Mouse (Mus musculus): Measurements from ENCODE around the gene Atpaf2. TPM values are rescaled to one million over a fixed set of nuclear protein-coding genes. Genes with fewer than 3 reads are reported as not detected.

The Atpaf2 gene
- polyA plus RNA-seq, 1 experiment from 2014 or later = 41.7 TPM

DNA sequence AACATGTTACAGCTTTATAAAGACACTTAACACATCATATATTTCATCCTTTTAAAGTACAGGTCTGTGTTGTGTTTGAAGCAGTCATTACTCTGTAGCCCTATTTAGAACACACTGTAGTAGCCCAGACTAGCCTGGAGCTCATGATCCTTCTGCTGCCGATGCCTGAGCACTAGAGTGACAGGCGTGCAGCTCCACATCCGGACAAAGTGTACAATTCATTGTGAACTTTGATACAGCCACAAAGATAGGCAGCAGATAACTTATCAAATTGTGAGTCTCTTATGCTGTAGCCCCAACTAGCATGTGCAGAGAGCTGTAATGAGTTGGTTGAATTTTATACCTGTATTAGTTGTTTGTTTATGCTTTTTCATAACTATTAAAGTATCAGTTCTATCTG, 9.4 kb upstream of the Atpaf2 start:
- no peak overlapping the region for H3K4me2 ChIP-seq
- WGBS = 96% methylated on average over 3 of the region's 3 CpGs
- H3K27ac ChIP-seq = no peak overlapping the region
- ATAC-seq (ENCODE audit: low FRiP score) = no peak
- peaks cover 18% of the 10 kb centered on the region for H3K36me3 ChIP-seq (replicated peaks)
- H3K9me3 ChIP-seq = no peaks in the 10 kb centered on the region
- H3K4me1 ChIP-seq = no peaks in the 10 kb centered on the region
- no peak overlapping the region for H3K4me3 ChIP-seq (replicated peaks)
- no peaks in the 10 kb centered on the region for H3K27me3 ChIP-seq
- no peak overlapping the region for H3K9ac ChIP-seq

DNA sequence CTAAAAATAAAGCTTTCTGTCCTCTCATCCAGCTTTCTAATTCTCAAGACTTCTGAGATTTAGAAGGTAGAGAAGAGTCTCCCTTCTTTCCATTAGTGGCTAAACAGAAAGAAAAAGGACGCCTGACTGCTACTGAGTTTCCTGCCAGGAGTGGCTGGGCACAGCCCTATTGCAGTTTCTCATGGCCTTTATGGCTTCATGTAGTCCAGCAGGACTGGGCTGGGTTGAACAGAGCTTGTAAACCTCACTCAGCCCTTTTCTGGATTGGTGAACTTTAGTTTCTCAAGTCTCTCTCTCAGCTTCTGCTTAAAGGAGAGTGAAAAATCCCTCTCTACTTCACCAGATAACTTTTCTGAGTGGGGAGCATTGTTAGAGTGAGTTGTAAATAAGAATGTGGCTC, 8.2 kb upstream of the Atpaf2 start:
- Histone ChIP-seq H3K9me3 (no peaks in the 10 kb centered on the region), H3K27me3 (no peaks in the 10 kb centered on the region), H3K9ac (no peak overlapping the region), H3K27ac (no peak overlapping the region), H3K36me3 (replicated peaks) (peaks cover 13% of the 10 kb centered on the region), H3K4me3 (replicated peaks) (no peak overlapping the region), H3K4me1 (no peaks in the 10 kb centered on the region), H3K4me2 (no peak overlapping the region)
- WGBS = 90% methylated on average over 1 of the region's 1 CpGs
- ATAC-seq (ENCODE audit: low FRiP score) = no peak

DNA sequence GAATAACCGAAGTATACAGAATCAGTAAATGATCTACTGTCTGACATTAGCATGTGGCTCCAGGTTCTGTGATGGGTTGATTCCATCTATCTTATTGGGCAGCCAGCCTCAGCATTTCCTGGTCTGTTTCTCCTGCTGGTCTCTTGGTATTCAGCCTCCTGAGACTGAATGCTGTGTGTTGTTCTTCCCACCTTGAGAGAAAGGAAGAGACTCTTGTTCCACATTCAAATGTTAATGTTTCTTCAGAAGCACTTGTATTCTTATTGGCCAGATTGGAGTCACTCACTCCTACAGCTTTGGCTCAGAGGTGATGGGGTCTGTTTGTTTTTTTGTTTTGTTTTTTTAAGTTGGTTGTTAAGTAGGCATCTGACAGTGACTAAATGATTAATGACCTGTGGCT, 4.7 kb upstream of the Atpaf2 start:
- no peak for ATAC-seq (ENCODE audit: low FRiP score)
- peaks cover 7% of the 10 kb centered on the region; the same call in 1 of the 2 replicates for H3K36me3 ChIP-seq (replicated peaks)
- H3K4me3 ChIP-seq (replicated peaks) = no peak overlapping the region
- no peak overlapping the region for H3K4me2 ChIP-seq
- H3K9me3 ChIP-seq = no peaks in the 10 kb centered on the region
- no peaks in the 10 kb centered on the region for H3K27me3 ChIP-seq
- H3K9ac ChIP-seq = no peak overlapping the region
- H3K27ac ChIP-seq = no peak overlapping the region
- H3K4me1 ChIP-seq = peaks cover 14% of the 10 kb centered on the region
- WGBS = 61% methylated on average over 1 of the region's 1 CpGs

DNA sequence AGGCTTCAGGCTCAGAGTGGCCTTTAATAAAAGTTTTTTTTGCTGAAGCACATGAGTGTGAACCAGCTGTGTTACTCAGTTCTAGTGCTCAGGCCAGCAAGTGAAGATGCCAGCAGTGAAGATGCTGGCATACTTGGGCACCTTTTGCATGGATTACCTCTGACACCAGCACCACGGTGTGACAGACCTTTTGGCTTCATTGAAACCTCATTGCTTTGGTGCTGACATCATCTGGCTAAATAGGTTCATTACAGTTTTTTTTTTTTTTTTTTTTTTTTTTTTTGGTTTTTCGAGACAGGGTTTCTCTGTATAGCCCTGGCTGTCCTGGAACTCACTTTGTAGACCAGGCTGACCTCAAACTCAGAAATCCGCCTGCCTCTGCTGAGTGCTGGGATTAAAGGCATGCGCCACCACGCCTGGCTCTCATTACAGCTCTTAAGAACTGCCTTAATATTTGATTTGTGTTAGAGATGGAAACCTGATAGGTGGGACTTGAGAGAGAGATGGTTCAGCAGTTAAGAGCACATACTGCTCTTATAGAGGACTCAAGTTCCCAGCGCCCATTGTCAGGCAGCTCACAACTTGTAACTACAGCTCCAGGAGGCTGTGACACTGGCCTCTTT, 3.9 kb upstream of the Atpaf2 start:
- Histone ChIP-seq H3K9ac (no peak overlapping the region), H3K4me2 (no peak overlapping the region), H3K4me3 (replicated peaks) (no peak overlapping the region), H3K4me1 (peaks cover 15% of the 10 kb centered on the region), H3K27me3 (no peaks in the 10 kb centered on the region), H3K9me3 (no peaks in the 10 kb centered on the region), H3K27ac (no peak overlapping the region), H3K36me3 (replicated peaks) (peaks cover 7% of the 10 kb centered on the region; the same call in 1 of the 2 replicates)
- ATAC-seq (ENCODE audit: low FRiP score) = no peak
- WGBS = 70% methylated on average over 6 of the region's 6 CpGs

DNA sequence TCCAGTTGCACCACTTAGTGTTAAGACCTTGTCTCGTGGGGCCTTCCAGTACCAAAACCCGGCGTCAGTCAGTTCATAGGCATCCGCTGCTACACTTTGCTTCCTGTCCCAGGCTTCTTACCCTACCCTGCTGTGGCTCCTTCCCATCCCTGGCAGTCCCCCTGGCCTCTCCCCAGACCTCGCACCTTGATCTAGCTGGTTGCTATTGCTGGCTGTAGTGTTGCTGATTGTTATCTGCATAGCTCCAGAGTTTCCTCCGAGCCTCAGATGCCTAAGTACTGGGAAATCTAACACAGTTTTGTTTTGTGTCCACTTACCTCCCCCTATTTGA, 181 bp upstream of the Atpaf2 start:
- Histone ChIP-seq H3K4me3 (replicated peaks) (peak overlapping the region; percentile 88), H3K36me3 (replicated peaks) (no peaks in the 10 kb centered on the region), H3K9ac (peak overlapping the region; percentile 93), H3K4me2 (peak overlapping the region; percentile 88), H3K9me3 (no peaks in the 10 kb centered on the region), H3K27ac (no peak overlapping the region), H3K27me3 (no peaks in the 10 kb centered on the region), H3K4me1 (peaks cover 37% of the 10 kb centered on the region)
- ATAC-seq (ENCODE audit: low FRiP score) = no peak
- 27% methylated on average over 6 of the region's 6 CpGs for WGBS

DNA sequence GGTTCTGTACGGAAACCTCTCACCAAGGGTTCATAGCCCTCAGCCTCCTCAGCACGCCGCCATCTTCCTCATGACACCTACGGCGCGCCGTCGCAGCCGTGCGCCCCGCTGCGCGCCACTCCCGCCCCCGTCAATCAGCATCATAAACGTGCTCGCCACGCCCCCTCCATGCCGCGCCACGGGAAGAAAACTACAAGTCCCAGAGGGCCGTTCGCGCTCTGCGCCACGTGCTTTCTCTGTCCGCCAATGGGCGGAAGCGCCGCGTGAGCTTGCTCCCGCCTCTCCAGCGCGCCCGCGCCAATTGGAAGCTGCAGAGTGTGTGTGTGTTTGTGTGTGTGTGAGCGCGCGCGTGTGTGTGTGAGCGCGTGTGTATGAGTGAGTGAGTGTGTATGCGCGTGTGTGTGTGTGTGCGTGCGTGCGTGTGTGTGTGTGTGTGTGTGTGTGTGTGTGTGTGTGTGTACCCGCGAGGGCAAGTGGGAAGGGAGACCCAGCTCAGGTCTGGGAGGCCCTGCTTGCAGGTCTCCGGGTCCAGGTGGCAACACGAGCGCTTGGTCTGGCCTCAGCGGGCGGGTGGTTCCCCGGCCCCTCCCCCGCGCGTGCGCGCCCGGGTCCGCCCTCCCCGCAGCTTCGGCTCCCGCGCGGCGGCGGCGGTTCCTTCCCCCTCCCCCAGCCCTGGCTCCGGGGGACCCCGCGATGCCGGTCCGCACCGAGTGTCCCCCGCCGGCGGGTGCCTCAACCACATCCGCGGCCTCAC, 1.1 kb downstream of the Atpaf2 start, which contains the start of gene Gid4:
Gene Gid4 (plus strand): TSS at position 183 of the 754 bp plus-strand sequence.
- peak; percentile 98 for ATAC-seq (ENCODE audit: low FRiP score)
- under 1% methylated on average over 79 of the region's 81 CpGs for WGBS
- Histone ChIP-seq H3K9ac (peak within 1 kb of the TSS; percentile 93), H3K27me3 (no peaks in the 10 kb centered on the region), H3K27ac (peak within 1 kb of the TSS; percentile 85), H3K4me3 (replicated peaks) (peak within 1 kb of the TSS; percentile 88), H3K4me1 (peaks cover 37% of the 10 kb centered on the region), H3K4me2 (peak within 1 kb of the TSS; percentile 88), H3K9me3 (no peaks in the 10 kb centered on the region), H3K36me3 (replicated peaks) (no peaks in the 10 kb centered on the region)

DNA sequence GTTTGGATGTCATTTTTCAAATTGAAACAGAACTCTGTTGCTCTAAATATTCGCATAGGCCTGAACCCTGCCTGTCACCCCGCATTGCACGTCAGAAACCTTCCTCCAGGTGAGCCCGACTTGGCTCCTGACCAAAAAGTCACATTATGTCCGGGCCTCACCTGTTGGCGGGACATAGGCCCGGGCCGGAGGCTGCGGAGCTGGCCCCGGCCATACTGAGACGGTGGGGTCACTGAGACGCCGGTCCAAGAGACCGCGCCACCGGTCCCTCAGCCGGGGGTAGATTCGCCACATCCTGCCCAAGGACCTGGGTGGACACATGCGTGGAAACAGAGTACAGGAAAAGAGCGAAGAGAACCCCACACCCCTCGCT, 1.7 kb downstream of the Atpaf2 start:
- Histone ChIP-seq H3K27ac (0 out of 2 replicates have a peak overlapping the region, but pooled peaks have one; percentile 46), H3K36me3 (replicated peaks) (no peaks in the 10 kb centered on the region), H3K27me3 (no peaks in the 10 kb centered on the region), H3K4me1 (peaks cover 37% of the 10 kb centered on the region), H3K4me2 (peak overlapping the region; percentile 88), H3K9ac (peak overlapping the region; percentile 93), H3K4me3 (replicated peaks) (peak overlapping the region; percentile 88), H3K9me3 (no peaks in the 10 kb centered on the region)
- peak; percentile 64; the same call in 1 of the 2 replicates for ATAC-seq (ENCODE audit: low FRiP score)
- 1% methylated on average over 21 of the region's 21 CpGs for WGBS

DNA sequence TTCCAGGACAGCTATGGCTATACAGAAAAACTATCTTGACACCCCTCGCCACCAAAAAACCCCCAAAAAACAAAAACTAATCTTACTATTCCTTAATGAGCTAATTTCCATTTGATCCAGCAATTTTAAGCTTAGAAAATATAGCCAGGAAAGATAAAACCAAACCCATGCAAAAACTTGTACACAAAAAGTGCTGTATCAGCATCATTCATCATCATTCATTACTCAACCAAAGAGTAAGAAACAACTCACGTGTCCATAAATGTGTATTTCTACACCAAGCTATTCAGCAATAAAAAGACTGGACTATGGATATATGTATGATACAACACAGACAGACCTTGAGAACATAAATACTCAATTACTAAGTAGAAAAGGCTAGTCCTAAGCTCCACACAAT, 5.3 kb downstream of the Atpaf2 start:
- H3K4me1 ChIP-seq = peaks cover 22% of the 10 kb centered on the region
- H3K9me3 ChIP-seq = no peaks in the 10 kb centered on the region
- no peak overlapping the region for H3K9ac ChIP-seq
- H3K27ac ChIP-seq = no peak overlapping the region
- no peaks in the 10 kb centered on the region for H3K27me3 ChIP-seq
- H3K4me2 ChIP-seq = no peak overlapping the region
- ATAC-seq (ENCODE audit: low FRiP score) = no peak
- no peak overlapping the region for H3K4me3 ChIP-seq (replicated peaks)
- 90% methylated on average over 2 of the region's 2 CpGs for WGBS
- H3K36me3 ChIP-seq (replicated peaks) = peaks cover 10% of the 10 kb centered on the region

DNA sequence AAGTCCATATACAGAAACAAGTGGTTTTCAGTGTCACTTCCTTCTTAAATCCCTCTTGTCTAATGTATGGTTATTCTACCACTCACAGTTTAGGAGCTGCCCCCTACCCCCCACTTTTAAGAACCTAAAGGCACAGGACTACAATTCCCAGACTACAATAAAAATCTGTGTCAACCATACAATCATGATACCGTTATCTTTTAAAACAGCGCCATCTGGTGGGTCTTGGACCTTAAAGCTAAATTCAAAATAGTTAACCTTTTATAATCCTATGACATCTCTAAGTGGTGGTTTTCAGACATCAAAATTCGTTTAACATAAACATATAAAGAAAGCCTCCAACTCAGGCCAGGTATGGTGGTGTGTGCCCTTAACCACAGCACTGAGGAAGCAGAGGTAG, 6.1 kb downstream of the Atpaf2 start:
- Histone ChIP-seq H3K36me3 (replicated peaks) (peaks cover 16% of the 10 kb centered on the region), H3K9ac (no peak overlapping the region), H3K4me1 (peaks cover 22% of the 10 kb centered on the region), H3K4me2 (no peak overlapping the region), H3K9me3 (no peaks in the 10 kb centered on the region), H3K27ac (no peak overlapping the region), H3K4me3 (replicated peaks) (no peak overlapping the region), H3K27me3 (no peaks in the 10 kb centered on the region)
- no peak for ATAC-seq (ENCODE audit: low FRiP score)
- 11% methylated on average over 3 of the region's 3 CpGs for WGBS

DNA sequence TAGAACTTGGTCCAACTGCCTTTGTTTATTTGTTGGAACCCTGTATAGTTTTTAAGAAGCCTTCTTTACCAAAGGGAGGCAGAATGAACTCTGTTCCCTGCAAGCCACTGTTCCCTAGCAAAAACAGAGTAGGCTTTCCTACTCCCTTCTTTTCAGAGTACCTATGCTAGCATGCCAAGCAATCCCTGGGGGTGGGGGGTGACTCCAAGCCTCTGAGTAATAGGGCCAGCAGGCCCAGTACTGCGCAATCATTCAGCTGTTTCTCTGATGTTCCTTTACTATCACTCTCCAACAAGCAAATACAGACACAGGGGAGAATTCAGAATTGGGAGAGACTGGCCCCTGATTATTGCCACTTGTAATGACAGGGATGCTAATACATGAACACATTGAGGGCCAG, 11.7 kb downstream of the Atpaf2 start:
- Histone ChIP-seq H3K9me3 (no peaks in the 10 kb centered on the region), H3K27ac (no peak overlapping the region), H3K27me3 (no peaks in the 10 kb centered on the region), H3K36me3 (replicated peaks) (peaks cover 71% of the 10 kb centered on the region), H3K4me1 (no peaks in the 10 kb centered on the region), H3K9ac (no peak overlapping the region), H3K4me3 (replicated peaks) (no peak overlapping the region), H3K4me2 (no peak overlapping the region)
- ATAC-seq (ENCODE audit: low FRiP score) = no peak
- 96% methylated on average over 1 of the region's 1 CpGs for WGBS

DNA sequence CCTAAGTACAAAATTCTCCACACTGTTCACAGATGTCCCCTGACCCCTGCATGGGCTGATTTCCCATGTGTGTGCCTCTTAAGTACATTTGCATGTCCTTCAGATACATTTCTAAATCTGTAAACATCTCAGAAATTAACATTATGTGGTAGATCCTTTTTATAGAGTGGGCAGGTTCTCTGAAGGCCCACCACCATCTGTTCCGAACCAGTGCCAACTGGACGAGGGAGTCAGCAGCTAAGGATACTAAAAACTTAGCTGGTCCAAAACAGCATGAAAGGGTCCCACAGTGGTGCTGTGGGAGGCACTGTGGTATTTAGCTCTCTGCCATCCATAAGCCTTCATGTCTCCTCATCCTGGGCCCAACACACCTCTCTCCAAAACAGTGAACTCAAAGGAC, 21.1 kb downstream of the Atpaf2 start:
- Histone ChIP-seq H3K9me3 (no peaks in the 10 kb centered on the region), H3K4me3 (replicated peaks) (no peak overlapping the region), H3K9ac (no peak overlapping the region), H3K4me2 (no peak overlapping the region), H3K4me1 (peaks cover 7% of the 10 kb centered on the region; the same call in 1 of the 2 replicates), H3K27me3 (no peaks in the 10 kb centered on the region), H3K27ac (0 out of 2 replicates have a peak overlapping the region, but pooled peaks have one; percentile 19), H3K36me3 (replicated peaks) (peaks cover 21% of the 10 kb centered on the region)
- ATAC-seq (ENCODE audit: low FRiP score) = no peak
- WGBS = 88% methylated on average over 2 of the region's 2 CpGs

DNA sequence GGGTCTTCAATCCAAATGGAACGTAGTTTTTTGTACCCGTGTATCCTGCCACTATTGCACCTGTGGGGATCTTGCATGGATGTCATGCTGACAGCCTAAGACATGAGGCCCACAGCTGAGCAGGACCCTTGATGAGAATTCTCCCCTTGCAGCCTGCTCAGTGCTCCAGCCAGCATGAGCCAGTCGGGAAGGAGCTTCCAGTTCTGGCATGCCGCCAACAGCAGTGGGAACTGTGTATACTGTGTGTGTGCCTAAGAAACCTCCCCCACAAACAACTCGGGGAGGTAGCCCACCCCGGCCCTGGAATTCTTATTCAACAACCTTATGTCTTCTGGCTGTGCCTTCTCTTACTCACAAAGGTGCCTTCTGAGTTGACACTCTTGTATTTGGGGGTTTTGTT, 21.7 kb downstream of the Atpaf2 start:
- Histone ChIP-seq H3K36me3 (replicated peaks) (peaks cover 15% of the 10 kb centered on the region), H3K9ac (no peak overlapping the region), H3K4me2 (no peak overlapping the region), H3K27ac (no peak overlapping the region), H3K4me3 (replicated peaks) (no peak overlapping the region), H3K9me3 (no peaks in the 10 kb centered on the region), H3K4me1 (peaks cover 7% of the 10 kb centered on the region; the same call in 1 of the 2 replicates), H3K27me3 (no peaks in the 10 kb centered on the region)
- ATAC-seq (ENCODE audit: low FRiP score) = no peak; the same call in 1 of the 2 replicates
- 72% methylated on average over 6 of the region's 6 CpGs for WGBS

DNA sequence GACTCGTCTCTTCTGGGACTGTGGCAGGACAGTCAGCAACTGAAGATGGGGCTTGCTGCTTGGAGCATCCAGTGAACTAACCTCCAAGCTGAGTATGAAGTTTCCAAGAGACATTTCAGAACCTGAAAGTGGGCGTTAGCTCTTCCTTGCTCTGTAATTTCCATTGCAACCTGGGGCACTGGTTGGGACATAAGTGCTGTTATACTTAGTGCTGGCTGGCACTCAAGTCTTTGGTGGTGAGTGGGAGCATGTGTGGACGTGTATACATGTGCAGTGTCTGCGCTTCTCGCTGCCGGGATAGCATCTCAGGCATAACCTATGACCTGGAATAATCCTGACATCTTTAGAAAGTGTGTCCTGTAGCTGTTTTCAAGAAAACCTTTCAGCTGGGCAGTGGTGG, 26.9 kb downstream of the Atpaf2 start:
- ATAC-seq (ENCODE audit: low FRiP score) = no peak
- H3K9me3 ChIP-seq = no peaks in the 10 kb centered on the region
- no peak overlapping the region for H3K27ac ChIP-seq
- H3K36me3 ChIP-seq (replicated peaks) = no peaks in the 10 kb centered on the region
- no peak overlapping the region for H3K4me3 ChIP-seq (replicated peaks)
- no peaks in the 10 kb centered on the region for H3K4me1 ChIP-seq
- no peaks in the 10 kb centered on the region for H3K27me3 ChIP-seq
- H3K4me2 ChIP-seq = no peak overlapping the region
- H3K9ac ChIP-seq = no peak overlapping the region
- WGBS = 89% methylated on average over 6 of the region's 6 CpGs

Data from forebrain, embryonic 12.5 days (tissue).